Mouse (Mus musculus): ENCODE results near the gene Dynlt1a. TPM values are rescaled to one million over a fixed set of nuclear protein-coding genes. Genes with fewer than 3 reads are reported as not detected.
"Not testable (repeated sequence)": the region's sequence is repeated elsewhere in the genome, so short reads cannot be mapped to it uniquely, and the experiment has no call there.

Gene Dynlt1a
- 10.4 and 11.3 TPM in 2 replicates for polyA plus RNA-seq (2015; fragmentation: Nextera tagmentation; extraction: Ambion mirVana)

GRCm38 (mm10) chr17:6317339-6317985, at the start of gene Dynlt1a:
Gene Dynlt1a (minus strand): TSS chr17:6317500.
- peak within 1 kb of the TSS; percentile 54 for H3K4me3 ChIP-seq
- not testable (repeated sequence) for H3K27ac ChIP-seq; H3K36me3 ChIP-seq; H3K27me3 ChIP-seq; H3K9me3 ChIP-seq (replicated peaks); H3K4me1 ChIP-seq (replicated peaks)
- WGBS = 6% methylated on average over 23 of the region's 23 CpGs
- peak within 1 kb of the TSS; percentile 80 for H3K4me2 ChIP-seq
- ATAC-seq (replicated peaks; ENCODE audit: insufficient number of reproducible peaks, insufficient read depth, low FRiP score, low read depth) = peak; percentile 92
- peak within 1 kb of the TSS; percentile 40; the same call in 1 of the 2 replicates for H3K9ac ChIP-seq

- WGBS = 77% methylated on average over 10 of the region's 10 CpGs
- ATAC-seq (replicated peaks; ENCODE audit: insufficient number of reproducible peaks, insufficient read depth, low FRiP score, low read depth) = not testable (repeated sequence)
Observed at GRCm38 (mm10) chr17:6355256-6355655, 38.0 kb upstream of the Dynlt1a start.

GRCm38 (mm10) chr17:6342606-6343294, 25.4 kb upstream of the Dynlt1a start:
- H3K36me3 ChIP-seq; H3K4me1 ChIP-seq (replicated peaks); H3K27me3 ChIP-seq; H3K4me3 ChIP-seq; H3K9me3 ChIP-seq (replicated peaks); H3K9ac ChIP-seq; H3K4me2 ChIP-seq; H3K27ac ChIP-seq: not testable (repeated sequence)
- ATAC-seq (replicated peaks; ENCODE audit: insufficient number of reproducible peaks, insufficient read depth, low FRiP score, low read depth) = 0 out of 2 replicates have a peak, but pooled peaks have one; percentile 39
- WGBS = no CpG with 5 or more reads among the region's 12 CpGs

More at GRCm38 (mm10) chr17:6355256-6355655, 38.0 kb upstream of the Dynlt1a start:
- H3K4me1 ChIP-seq (replicated peaks); H3K27me3 ChIP-seq; H3K27ac ChIP-seq; H3K4me3 ChIP-seq; H3K9ac ChIP-seq; H3K4me2 ChIP-seq; H3K36me3 ChIP-seq; H3K9me3 ChIP-seq (replicated peaks): not testable (repeated sequence)

GRCm38 (mm10) chr17:6328997-6329396, 11.7 kb upstream of the Dynlt1a start:
- not testable (repeated sequence) for H3K36me3 ChIP-seq; H3K27me3 ChIP-seq; H3K9me3 ChIP-seq (replicated peaks); H3K27ac ChIP-seq; H3K9ac ChIP-seq; H3K4me1 ChIP-seq (replicated peaks); H3K4me3 ChIP-seq; H3K4me2 ChIP-seq; ATAC-seq (replicated peaks; ENCODE audit: insufficient number of reproducible peaks, insufficient read depth, low FRiP score, low read depth)
- WGBS = 50% methylated on average over 3 of the region's 4 CpGs

- H3K9me3 ChIP-seq (replicated peaks); H3K4me3 ChIP-seq; H3K4me1 ChIP-seq (replicated peaks); H3K27me3 ChIP-seq; ATAC-seq (replicated peaks; ENCODE audit: insufficient number of reproducible peaks, insufficient read depth, low FRiP score, low read depth); H3K36me3 ChIP-seq; H3K4me2 ChIP-seq; H3K27ac ChIP-seq; H3K9ac ChIP-seq: not testable (repeated sequence)
- 79% methylated on average over 7 of the region's 7 CpGs for WGBS
Observed at GRCm38 (mm10) chr17:6327554-6327953, 10.3 kb upstream of the Dynlt1a start.

- H3K9me3 ChIP-seq (replicated peaks); H3K36me3 ChIP-seq; H3K4me3 ChIP-seq; ATAC-seq (replicated peaks; ENCODE audit: insufficient number of reproducible peaks, insufficient read depth, low FRiP score, low read depth); H3K4me1 ChIP-seq (replicated peaks); H3K9ac ChIP-seq; H3K4me2 ChIP-seq; H3K27me3 ChIP-seq; H3K27ac ChIP-seq: not testable (repeated sequence)
- 69% methylated on average over 6 of the region's 6 CpGs for WGBS
Observed at GRCm38 (mm10) chr17:6325543-6325942, 8.2 kb upstream of the Dynlt1a start.

- not testable (repeated sequence) for H3K4me2 ChIP-seq; H3K27ac ChIP-seq; H3K4me3 ChIP-seq; H3K36me3 ChIP-seq; H3K27me3 ChIP-seq; H3K4me1 ChIP-seq (replicated peaks); ATAC-seq (replicated peaks; ENCODE audit: insufficient number of reproducible peaks, insufficient read depth, low FRiP score, low read depth); H3K9ac ChIP-seq; H3K9me3 ChIP-seq (replicated peaks)
- WGBS = 65% methylated on average over 10 of the region's 10 CpGs
Observed at GRCm38 (mm10) chr17:6325021-6325420, 7.7 kb upstream of the Dynlt1a start.

- not testable (repeated sequence) for H3K9me3 ChIP-seq (replicated peaks); H3K9ac ChIP-seq; H3K27ac ChIP-seq; H3K4me2 ChIP-seq; H3K4me1 ChIP-seq (replicated peaks); H3K36me3 ChIP-seq; H3K27me3 ChIP-seq; H3K4me3 ChIP-seq; ATAC-seq (replicated peaks; ENCODE audit: insufficient number of reproducible peaks, insufficient read depth, low FRiP score, low read depth)
- WGBS = no CpG with 5 or more reads among the region's 10 CpGs
Observed at GRCm38 (mm10) chr17:6321778-6322101, 4.4 kb upstream of the Dynlt1a start.

- not testable (repeated sequence) for H3K9ac ChIP-seq; H3K27ac ChIP-seq; H3K27me3 ChIP-seq; H3K4me1 ChIP-seq (replicated peaks); H3K36me3 ChIP-seq; H3K4me3 ChIP-seq; H3K9me3 ChIP-seq (replicated peaks); ATAC-seq (replicated peaks; ENCODE audit: insufficient number of reproducible peaks, insufficient read depth, low FRiP score, low read depth); H3K4me2 ChIP-seq
- 2% methylated on average over 6 of the region's 60 CpGs for WGBS
Observed at GRCm38 (mm10) chr17:6321081-6321777, 3.9 kb upstream of the Dynlt1a start.

GRCm38 (mm10) chr17:6316379-6317126, 747 bp downstream of the Dynlt1a start:
- peak overlapping the region; percentile 80 for H3K4me2 ChIP-seq
- H3K4me3 ChIP-seq = peak overlapping the region; percentile 54
- H3K9me3 ChIP-seq (replicated peaks); H3K4me1 ChIP-seq (replicated peaks); H3K27me3 ChIP-seq; H3K27ac ChIP-seq; H3K36me3 ChIP-seq: not testable (repeated sequence)
- peak; percentile 60 for ATAC-seq (replicated peaks; ENCODE audit: insufficient number of reproducible peaks, insufficient read depth, low FRiP score, low read depth)
- H3K9ac ChIP-seq = peak overlapping the region; percentile 40; the same call in 1 of the 2 replicates
- WGBS = 2% methylated on average over 38 of the region's 38 CpGs

GRCm38 (mm10) chr17:6315706-6316105, 1.6 kb downstream of the Dynlt1a start:
- not testable (repeated sequence) for H3K4me2 ChIP-seq; H3K9ac ChIP-seq; H3K27me3 ChIP-seq; ATAC-seq (replicated peaks; ENCODE audit: insufficient number of reproducible peaks, insufficient read depth, low FRiP score, low read depth); H3K27ac ChIP-seq; H3K4me3 ChIP-seq; H3K36me3 ChIP-seq; H3K9me3 ChIP-seq (replicated peaks); H3K4me1 ChIP-seq (replicated peaks)
- 27% methylated on average over 3 of the region's 4 CpGs for WGBS
